Mouse (Mus musculus) brain, embryonic 14.5 days (tissue): ENCODE data around the gene Tfap2a.
A peak's percentile ranks its signal among the peaks of the same experiment; 100 is the strongest.

Experiments used
- CTCF ChIP-seq: fragments of 200-500 bp; IDR thresholded peaks from 2 replicates; pipeline ENCODE4 v1.5.1; 2012; ENCODE audit warnings: inconsistent platforms, mild to moderate bottlenecking, moderate library complexity, borderline replicate concordance; ENCODE audit not compliant: insufficient read depth, insufficient read length; ENCODE audit errors: extremely low read depth
- POLR2A ChIP-seq: fragments of 200-500 bp; IDR thresholded peaks from 2 replicates; pipeline ENCODE4 v1.6.1; 2012; ENCODE audit warnings: mild to moderate bottlenecking, inconsistent platforms, borderline replicate concordance; ENCODE audit not compliant: poor library complexity, insufficient read depth, insufficient read length, severe bottlenecking; ENCODE audit errors: extremely low read depth

DNA sequence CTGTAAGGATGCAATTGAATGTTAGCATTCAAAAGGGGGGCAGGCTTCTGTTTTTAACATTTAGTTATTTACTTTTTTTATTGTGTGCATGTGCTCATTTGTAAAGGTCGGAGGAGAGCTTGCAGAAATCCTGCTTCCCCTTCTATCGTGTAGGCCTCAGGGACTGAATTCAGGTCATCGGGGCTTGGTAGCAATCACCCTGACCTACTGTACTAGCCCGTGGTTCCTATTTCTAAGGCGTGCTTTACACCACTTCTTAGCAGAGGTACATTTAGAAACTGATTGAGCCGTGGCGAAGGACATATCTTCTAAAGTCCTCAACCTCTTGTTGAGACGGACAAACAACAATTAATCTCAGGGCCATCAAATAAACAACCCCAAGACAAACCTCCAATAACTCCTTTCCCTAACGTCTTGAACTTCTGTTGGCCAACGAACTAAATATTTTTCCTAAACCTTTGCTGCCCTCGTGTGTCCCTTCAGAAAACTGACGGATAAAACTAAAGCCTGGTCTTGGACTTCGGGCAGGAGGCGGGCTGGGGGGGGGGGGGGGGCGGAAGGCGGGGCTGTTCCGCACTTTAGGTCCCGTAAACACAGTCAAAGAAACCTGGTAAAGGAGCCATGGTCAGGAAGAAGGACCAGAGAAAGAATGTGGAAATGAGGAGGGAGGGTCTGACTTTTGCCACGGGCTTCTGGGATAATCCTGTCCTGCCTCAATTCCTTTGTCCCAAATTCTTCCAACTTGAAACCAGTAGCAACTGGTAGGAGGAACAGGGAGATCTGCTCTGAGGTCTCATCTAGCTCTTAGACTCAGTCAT is 10.8 kb upstream of the Tfap2a start:
- TF ChIP-seq POLR2A: no peak
- peak; percentile 56; the same call in 1 of the 2 replicates for TF ChIP-seq CTCF
